Mouse (Mus musculus): ENCODE measurements at regions not wholly inside any gene's neighbourhood (a gene's known extent, or its start where the extent isn't known, plus 50 kb on each side); places are given as distances from the start of the nearest gene placed in this dataset.

GRCm38 (mm10) chr4:131132781-131133180 is 188.6 kb downstream of the Matn1 start:
- H3K4me1 ChIP-seq (ENCODE audit: insufficient read depth, low read depth, low read length), result no peaks in the 10 kb centered on the region
- no peak overlapping the region for H3K4me2 ChIP-seq (replicated peaks; ENCODE audit: low read depth, low read length)
- WGBS, result 64% methylated on average over 9 of the region's 9 CpGs
- TF ChIP-seq EP300 (IDR thresholded peaks at IDR 0.05), result no peak
- TF ChIP-seq CTCF (IDR thresholded peaks at IDR 0.05), result no peak
- no peaks in the 10 kb centered on the region for H3K27me3 ChIP-seq (replicated peaks; ENCODE audit: insufficient read depth, low read length)
- no peak overlapping the region for H3K9ac ChIP-seq (replicated peaks; ENCODE audit: low read depth)
- H3K9me3 ChIP-seq (ENCODE audit: low read length), result no peaks in the 10 kb centered on the region
- DNase-seq (ENCODE audit: low spot score) (no peak), ATAC-seq (no peak)
- no peak overlapping the region for H3K27ac ChIP-seq (ENCODE audit: low read length)
- no peak overlapping the region for H3K4me3 ChIP-seq (ENCODE audit: low read depth, low read length)
- no peaks in the 10 kb centered on the region for H3K36me3 ChIP-seq (ENCODE audit: insufficient read depth, low read length)

- Histone ChIP-seq H3K36me3 (ENCODE audit: insufficient read depth, low read length) (no peaks in the 10 kb centered on the region), H3K27ac (ENCODE audit: low read length) (no peak overlapping the region), H3K9me3 (ENCODE audit: low read length) (no peaks in the 10 kb centered on the region), H3K4me3 (ENCODE audit: low read depth, low read length) (no peak overlapping the region), H3K4me2 (replicated peaks; ENCODE audit: low read depth, low read length) (no peak overlapping the region), H3K9ac (replicated peaks; ENCODE audit: low read depth) (no peak overlapping the region), H3K4me1 (ENCODE audit: insufficient read depth, low read depth, low read length) (no peaks in the 10 kb centered on the region), H3K27me3 (replicated peaks; ENCODE audit: insufficient read depth, low read length) (no peaks in the 10 kb centered on the region)
- no peak for TF ChIP-seq EP300 (IDR thresholded peaks at IDR 0.05)
- no peak for TF ChIP-seq CTCF (IDR thresholded peaks at IDR 0.05)
- no peak for ATAC-seq
- no peak for DNase-seq (ENCODE audit: low spot score)
- WGBS, result 75% methylated on average over 4 of the region's 4 CpGs
Observed at GRCm38 (mm10) chr4:131135841-131136240, 191.7 kb downstream of the Matn1 start.

- 79% methylated on average over 13 of the region's 13 CpGs for WGBS
- no peak for ATAC-seq
- TF ChIP-seq CTCF (IDR thresholded peaks at IDR 0.05) (no peak), EP300 (IDR thresholded peaks at IDR 0.05) (no peak)
- Histone ChIP-seq H3K36me3 (ENCODE audit: insufficient read depth, low read length) (no peaks in the 10 kb centered on the region), H3K4me2 (replicated peaks; ENCODE audit: low read depth, low read length) (no peak overlapping the region), H3K27me3 (replicated peaks; ENCODE audit: insufficient read depth, low read length) (no peaks in the 10 kb centered on the region), H3K9ac (replicated peaks; ENCODE audit: low read depth) (no peak overlapping the region), H3K27ac (ENCODE audit: low read length) (no peak overlapping the region), H3K9me3 (ENCODE audit: low read length) (no peaks in the 10 kb centered on the region), H3K4me3 (ENCODE audit: low read depth, low read length) (no peak overlapping the region), H3K4me1 (ENCODE audit: insufficient read depth, low read depth, low read length) (no peaks in the 10 kb centered on the region)
- DNase-seq (ENCODE audit: low spot score), result no peak
Observed at GRCm38 (mm10) chr4:131138891-131139290, 194.7 kb downstream of the Matn1 start.

GRCm38 (mm10) chr4:131141890-131142465 is 197.8 kb downstream of the Matn1 start:
- TF ChIP-seq CTCF (IDR thresholded peaks at IDR 0.05) (no peak), EP300 (IDR thresholded peaks at IDR 0.05) (no peak)
- no peak overlapping the region for H3K4me3 ChIP-seq (ENCODE audit: low read depth, low read length)
- H3K36me3 ChIP-seq (ENCODE audit: insufficient read depth, low read length), result no peaks in the 10 kb centered on the region
- H3K4me2 ChIP-seq (replicated peaks; ENCODE audit: low read depth, low read length), result no peak overlapping the region
- no peaks in the 10 kb centered on the region for H3K9me3 ChIP-seq (ENCODE audit: low read length)
- no peaks in the 10 kb centered on the region for H3K27me3 ChIP-seq (replicated peaks; ENCODE audit: insufficient read depth, low read length)
- ATAC-seq (no peak), DNase-seq (ENCODE audit: low spot score) (no peak)
- 75% methylated on average over 17 of the region's 17 CpGs for WGBS
- H3K9ac ChIP-seq (replicated peaks; ENCODE audit: low read depth), result no peak overlapping the region
- H3K27ac ChIP-seq (ENCODE audit: low read length), result no peak overlapping the region
- H3K4me1 ChIP-seq (ENCODE audit: insufficient read depth, low read depth, low read length), result no peaks in the 10 kb centered on the region

GRCm38 (mm10) chr4:131145507-131145906 is 201.3 kb downstream of the Matn1 start:
- H3K36me3 ChIP-seq (ENCODE audit: insufficient read depth, low read length), result no peaks in the 10 kb centered on the region
- DNase-seq (ENCODE audit: low spot score), result no peak
- H3K9me3 ChIP-seq (ENCODE audit: low read length), result no peaks in the 10 kb centered on the region
- H3K9ac ChIP-seq (replicated peaks; ENCODE audit: low read depth), result no peak overlapping the region
- no peak for ATAC-seq
- no peak overlapping the region for H3K4me2 ChIP-seq (replicated peaks; ENCODE audit: low read depth, low read length)
- H3K27me3 ChIP-seq (replicated peaks; ENCODE audit: insufficient read depth, low read length), result no peaks in the 10 kb centered on the region
- 56% methylated on average over 1 of the region's 1 CpGs for WGBS
- H3K27ac ChIP-seq (ENCODE audit: low read length), result no peak overlapping the region
- no peak for TF ChIP-seq EP300 (IDR thresholded peaks at IDR 0.05)
- TF ChIP-seq CTCF (IDR thresholded peaks at IDR 0.05), result peak; percentile 51
- H3K4me1 ChIP-seq (ENCODE audit: insufficient read depth, low read depth, low read length), result no peaks in the 10 kb centered on the region
- H3K4me3 ChIP-seq (ENCODE audit: low read depth, low read length), result no peak overlapping the region

- no peak overlapping the region for H3K4me2 ChIP-seq (replicated peaks; ENCODE audit: low read depth, low read length)
- H3K4me3 ChIP-seq (ENCODE audit: low read depth, low read length), result no peak overlapping the region
- no peak overlapping the region for H3K27ac ChIP-seq (ENCODE audit: low read length)
- WGBS, result 59% methylated on average over 16 of the region's 16 CpGs
- no peaks in the 10 kb centered on the region for H3K27me3 ChIP-seq (replicated peaks; ENCODE audit: insufficient read depth, low read length)
- TF ChIP-seq EP300 (IDR thresholded peaks at IDR 0.05) (no peak), CTCF (IDR thresholded peaks at IDR 0.05) (no peak)
- H3K9me3 ChIP-seq (ENCODE audit: low read length), result no peaks in the 10 kb centered on the region
- H3K36me3 ChIP-seq (ENCODE audit: insufficient read depth, low read length), result no peaks in the 10 kb centered on the region
- no peak overlapping the region for H3K9ac ChIP-seq (replicated peaks; ENCODE audit: low read depth)
- ATAC-seq, result no peak
- no peak for DNase-seq (ENCODE audit: low spot score)
- no peaks in the 10 kb centered on the region for H3K4me1 ChIP-seq (ENCODE audit: insufficient read depth, low read depth, low read length)
Observed at GRCm38 (mm10) chr4:131148042-131148747, 204.0 kb downstream of the Matn1 start.
